In genomic region chr13:51748009-51748552, GRCm38 (mm10) we compare ENCODE assay signal across 8 mouse cellular contexts. TPM values are rescaled to one million over a fixed set of nuclear protein-coding genes. Genes with fewer than 3 reads are reported as not detected.
A peak's percentile ranks its signal among the peaks of the same experiment; 100 is the strongest.
DNase-seq lines count a peak whose midpoint lies in the region; ATAC-seq and TF ChIP-seq lines count a peak whose summit lies in the region.

No protein-coding gene starts in this region.

- POLR2A ChIA-PET in Patski (lab: Charles Lee): no interaction called here

- no peaks in the 10 kb centered on the region for H3K27me3 ChIP-seq in Patski
- no peaks in the 10 kb centered on the region for H3K27me3 ChIP-seq in lung, embryonic 16.5 days (ENCODE audit: control insufficient read depth, insufficient read depth, low read depth, low read length)

- H3K9ac ChIP-seq in lung, embryonic 16.5 days (ENCODE audit: low read length): no peak overlapping the region

- H3K4me2 ChIP-seq in lung, embryonic 16.5 days (ENCODE audit: low read depth, low read length): no peak overlapping the region

- ATAC-seq in cerebellum, adult (ENCODE audit: insufficient number of reproducible peaks, low FRiP score, low TSS enrichment): no peak
- peak; percentile 58 for ATAC-seq in Patski
- peak; percentile 62 for ATAC-seq in lung, embryonic 16.5 days (ENCODE audit: low read depth)
- ATAC-seq in frontal cortex, adult (ENCODE audit: low TSS enrichment): no peak

- 44% methylated on average over 12 of the region's 12 CpGs for WGBS in lung, embryonic 16.5 days

- in situ Hi-C loops in Patski (cut with MboI; ENCODE audit: low pct_unique_long_range_greater_than_20kb): no loop called here

- H3K9me3 ChIP-seq in lung, embryonic 16.5 days (ENCODE audit: control insufficient read depth, low read length): no peaks in the 10 kb centered on the region

- TF ChIP-seq CTCF in Patski (IDR thresholded peaks at IDR 0.05): no peak

- no peak overlapping the region for H3K27ac ChIP-seq in lung, embryonic 16.5 days (ENCODE audit: low read length)

- peaks cover 14% of the 10 kb centered on the region for H3K4me1 ChIP-seq in lung, embryonic 16.5 days (replicated peaks; ENCODE audit: control insufficient read depth, insufficient read depth, low read length)

- H3K36me3 ChIP-seq in lung, embryonic 16.5 days (ENCODE audit: control insufficient read depth, insufficient read depth, low read length): no peaks in the 10 kb centered on the region

- CTCF ChIA-PET in Patski (lab: Charles Lee): no interaction called here

- peak; percentile 57 to 66 for DNase-seq in cerebellum, postnatal 10 days
- DNase-seq in Patski (ENCODE audit: low read depth, low spot score): no peak
- peak; percentile 64 for DNase-seq in gastrocnemius, postnatal 25 days
- DNase-seq in kidney, adult 8-10 months: peak; percentile 64 to 70
- DNase-seq in thymus, postnatal 0 days (ENCODE audit: low spot score): peak; percentile 68

- H3K4me3 ChIP-seq in lung, embryonic 16.5 days (ENCODE audit: low read length): no peak overlapping the region

RNA-seq across cellular contexts. Expression of gene Sema4d, which starts 45.5 kb away (rescaled TPM):
- polyA plus RNA-seq in Patski (2021): 26.5 TPM
- 100 to 1,000 TPM; 132 to 144 TPM for total RNA-seq in gastrocnemius, postnatal 25 days (2021)
- polyA plus RNA-seq in lung, embryonic 16.5 days (2015; fragmentation: Nextera tagmentation; extraction: Ambion mirVana): 9.0 and 9.8 TPM in 2 replicates
- polyA plus RNA-seq in thymus, postnatal 0 days (2015; fragmentation: Nextera tagmentation; extraction: Ambion mirVana): 55.9 and 58.5 TPM in 2 replicates

Comparison
In these comparisons a context has a peak if more than half of its experiments do, and no peak if none do; other contexts are left out.
1. ATAC-seq: peak in Patski (single experiment) and lung, embryonic 16.5 days (single experiment); none in cerebellum, adult (single experiment) and frontal cortex, adult (single experiment).